Mouse (Mus musculus) liver, adult 2 months (tissue): ENCODE data around the gene Slain2. TPM values are rescaled to one million over a fixed set of nuclear protein-coding genes. Genes with fewer than 3 reads are reported as not detected.
"Not testable (repeated sequence)": the region's sequence is repeated elsewhere in the genome, so short reads cannot be mapped to it uniquely, and the experiment has no call there.

Experiments used
- DNase-seq: peaks from one replicate; pipeline ENCODE4 v3.0.0-alpha.2; 2011; ENCODE audit warnings: low read depth, low spot score; ENCODE audit errors: extremely low read depth
- H3K27ac ChIP-seq: fragments of 200-500 bp; replicated peaks from 2 replicates; pipeline ENCODE4 v1.5.1; 2012; ENCODE audit warnings: low read depth, mild to moderate bottlenecking, control low read depth, inconsistent platforms, low read length; ENCODE audit not compliant: insufficient read depth
- H3K27me3 ChIP-seq: fragments of 200-500 bp; 2 replicates; pipeline ENCODE4 v1.6.1; 2012; ENCODE audit warnings: mild to moderate bottlenecking, moderate library complexity, low read length, inconsistent platforms; ENCODE audit not compliant: control insufficient read depth, insufficient read depth
- H3K36me3 ChIP-seq: fragments of 200-500 bp; 2 replicates; pipeline ENCODE4 v1.6.1; 2012; ENCODE audit warnings: low read length, inconsistent platforms; ENCODE audit not compliant: control insufficient read depth, insufficient read depth
- H3K4me1 ChIP-seq: fragments of 200-500 bp; 2 replicates; pipeline ENCODE4 v1.6.1; 2011; ENCODE audit warnings: low read length; ENCODE audit not compliant: control insufficient read depth, insufficient read depth
- H3K4me3 ChIP-seq: fragments of 200-500 bp; 2 replicates; pipeline ENCODE4 v1.5.1; 2011; ENCODE audit warnings: low read depth, mild to moderate bottlenecking, control low read depth, low read length, moderate library complexity; ENCODE audit not compliant: insufficient read depth
- H3K79me2 ChIP-seq: fragments of 200-500 bp; 2 replicates; pipeline ENCODE4 v1.6.1; 2012; ENCODE audit warnings: inconsistent platforms, mild to moderate bottlenecking, low read length, moderate library complexity; ENCODE audit not compliant: control insufficient read depth, insufficient read depth
- H3K9ac ChIP-seq: fragments of 200-500 bp; 2 replicates; pipeline ENCODE4 v1.6.1; 2012; ENCODE audit warnings: low read depth, mild to moderate bottlenecking, control low read depth, inconsistent platforms, low read length
- CTCF ChIP-seq: fragments of 200-500 bp; IDR thresholded peaks from 2 replicates; pipeline ENCODE4 v1.5.1; 2011; ENCODE audit warnings: low read depth, low read length, control low read depth
- POLR2A ChIP-seq: fragments of 200-500 bp; IDR thresholded peaks from 2 replicates; pipeline ENCODE4 v1.6.1; 2011; ENCODE audit warnings: low read length, control low read depth; ENCODE audit not compliant: insufficient read depth; ENCODE audit errors: extremely low read depth
- WGBS: fragments of 180-500 bp; shearing (Covaris S2); methylation state at CpG from one replicate; pipeline ENCODE4 v1.1.7; 2018; 5-methylcytosine and 5-hydroxymethylcytosine counted together
- polyA plus RNA-seq: library from polyadenylated mRNA; depleted of rRNA; stranded (reverse); fragments of >200 nt; gene quantifications from 2 replicates; pipeline ENCODE4 v1.2.3, GENCODE M21; 2012
- total RNA-seq: library from RNA; depleted of rRNA; stranded (reverse); fragments of >200 nt; gene quantifications from 2 replicates; pipeline ENCODE4 v1.2.3, GENCODE M21; 2014

Gene Slain2
- total and polyA plus RNA-seq, 2 experiments: 10.3 to 14.0 TPM

GRCm38 (mm10) chr5:72927074-72927473 lies 13.0 kb downstream of the Slain2 start:
- no peak overlapping the region for H3K27ac ChIP-seq
- H3K4me1 ChIP-seq: peaks cover 8% of the 10 kb centered on the region

GRCm38 (mm10) chr5:72933026-72933675 lies 19.0 kb downstream of the Slain2 start:
- 94% methylated on average over 17 of the region's 17 CpGs for WGBS
- no peaks in the 10 kb centered on the region for H3K36me3 ChIP-seq
- H3K79me2 ChIP-seq: peaks cover 21% of the 10 kb centered on the region; the same call in 1 of the 2 replicates
- no peaks in the 10 kb centered on the region for H3K27me3 ChIP-seq
- no peak for DNase-seq
- no peak overlapping the region for H3K4me3 ChIP-seq
- no peak for TF ChIP-seq CTCF
- TF ChIP-seq POLR2A: no peak
- no peaks in the 10 kb centered on the region for H3K4me1 ChIP-seq
- H3K27ac ChIP-seq: no peak overlapping the region
- no peak overlapping the region for H3K9ac ChIP-seq

More at GRCm38 (mm10) chr5:72927074-72927473, 13.0 kb downstream of the Slain2 start:
- no peak overlapping the region for H3K9ac ChIP-seq
- peaks cover 52% of the 10 kb centered on the region for H3K79me2 ChIP-seq
- no peaks in the 10 kb centered on the region for H3K36me3 ChIP-seq
- DNase-seq: no peak
- H3K27me3 ChIP-seq: no peaks in the 10 kb centered on the region
- TF ChIP-seq POLR2A (no peak), CTCF (no peak)
- H3K4me3 ChIP-seq: no peak overlapping the region

GRCm38 (mm10) chr5:72938421-72938820 lies 24.3 kb downstream of the Slain2 start:
- H3K9ac ChIP-seq, H3K27me3 ChIP-seq, DNase-seq, H3K36me3 ChIP-seq, H3K27ac ChIP-seq, H3K4me3 ChIP-seq, H3K79me2 ChIP-seq, H3K4me1 ChIP-seq: not testable (repeated sequence)
- WGBS: 89% methylated on average over 3 of the region's 3 CpGs

GRCm38 (mm10) chr5:72939311-72939710 lies 25.2 kb downstream of the Slain2 start:
- no peaks in the 10 kb centered on the region for H3K27me3 ChIP-seq

DNA sequence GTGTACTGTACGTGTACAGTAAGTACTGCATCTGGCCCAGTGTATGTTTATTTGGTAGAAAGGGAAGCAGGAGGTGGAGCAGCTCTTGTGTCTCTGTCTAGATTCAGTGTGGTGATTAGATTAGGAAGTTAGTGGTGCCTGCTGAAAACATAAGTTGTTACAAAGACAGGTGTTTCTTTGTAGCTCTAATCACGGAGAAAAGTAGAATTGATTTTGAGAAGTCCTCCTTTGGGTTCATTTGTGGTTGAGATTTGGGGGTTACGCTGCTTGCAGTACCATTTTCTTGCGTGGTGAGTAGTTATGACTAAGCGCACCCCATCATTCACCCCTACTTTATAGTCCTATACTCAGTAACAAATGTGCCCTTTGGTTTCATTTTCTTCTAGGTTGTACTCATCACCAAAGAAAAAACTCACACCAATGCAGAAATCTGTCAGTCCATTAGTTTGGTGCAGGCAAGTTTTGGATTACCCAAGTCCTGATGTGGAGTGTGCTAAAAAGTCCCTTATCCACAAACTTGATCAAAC lies 26.9 kb downstream of the Slain2 start:
- Histone ChIP-seq H3K36me3 (peaks cover 4% of the 10 kb centered on the region; the same call in 1 of the 2 replicates), H3K9ac (no peak overlapping the region), H3K4me3 (no peak overlapping the region), H3K27ac (no peak overlapping the region), H3K79me2 (peaks cover 7% of the 10 kb centered on the region; the same call in 1 of the 2 replicates), H3K4me1 (no peaks in the 10 kb centered on the region; the same call in 1 of the 2 replicates), H3K27me3 (no peaks in the 10 kb centered on the region)
- no peak for DNase-seq
- 91% methylated on average over 5 of the region's 5 CpGs for WGBS
- TF ChIP-seq POLR2A: no peak
- TF ChIP-seq CTCF: no peak

More at GRCm38 (mm10) chr5:72939311-72939710, 25.2 kb downstream of the Slain2 start:
- no peak overlapping the region for H3K9ac ChIP-seq
- peaks cover 4% of the 10 kb centered on the region; the same call in 1 of the 2 replicates for H3K36me3 ChIP-seq
- H3K4me3 ChIP-seq: no peak overlapping the region
- peaks cover 7% of the 10 kb centered on the region; the same call in 1 of the 2 replicates for H3K79me2 ChIP-seq
- no peak for DNase-seq
- H3K4me1 ChIP-seq: no peaks in the 10 kb centered on the region; the same call in 1 of the 2 replicates
- 98% methylated on average over 2 of the region's 2 CpGs for WGBS
- H3K27ac ChIP-seq: no peak overlapping the region
- no peak for TF ChIP-seq CTCF
- no peak for TF ChIP-seq POLR2A

- H3K36me3 ChIP-seq: peaks cover 4% of the 10 kb centered on the region
- no peak overlapping the region for H3K4me3 ChIP-seq
- H3K27ac ChIP-seq: peak overlapping the region; percentile 26; the same call in 1 of the 2 replicates
- H3K4me1 ChIP-seq: peaks cover 6% of the 10 kb centered on the region; the same call in 1 of the 2 replicates
- peak; percentile 70 for DNase-seq
- H3K27me3 ChIP-seq: no peaks in the 10 kb centered on the region
- 17% methylated on average over 1 of the region's 1 CpGs for WGBS
- peaks cover 10% of the 10 kb centered on the region; the same call in 1 of the 2 replicates for H3K79me2 ChIP-seq
- no peak overlapping the region for H3K9ac ChIP-seq
- TF ChIP-seq CTCF: no peak
- no peak for TF ChIP-seq POLR2A
These were observed 34.0 kb downstream of the Slain2 start for GRCm38 (mm10) chr5:72948136-72948535.
